Mouse (Mus musculus): ENCODE measurements around the gene Sema6d. TPM values are rescaled to one million over a fixed set of nuclear protein-coding genes. Genes with fewer than 3 reads are reported as not detected.

The Sema6d gene
- polyA plus RNA-seq, 1 experiment from 2014 or later: 27.5 TPM

GRCm38 (mm10) chr2:124477904-124478303 is 388.1 kb downstream of the Sema6d start:
- Histone ChIP-seq H3K9ac (no peak overlapping the region), H3K4me2 (no peak overlapping the region), H3K27ac (ENCODE audit: poor library complexity, severe bottlenecking) (no peak overlapping the region), H3K27me3 (replicated peaks) (no peaks in the 10 kb centered on the region), H3K36me3 (no peaks in the 10 kb centered on the region), H3K4me1 (replicated peaks) (no peaks in the 10 kb centered on the region), H3K9me3 (replicated peaks) (no peaks in the 10 kb centered on the region), H3K4me3 (no peak overlapping the region)
- no peak for ATAC-seq (ENCODE audit: insufficient number of reproducible peaks, low FRiP score)

- no peak for ATAC-seq (ENCODE audit: insufficient number of reproducible peaks, low FRiP score)
- Histone ChIP-seq H3K4me2 (no peak overlapping the region), H3K9ac (no peak overlapping the region), H3K27me3 (replicated peaks) (no peaks in the 10 kb centered on the region), H3K4me1 (replicated peaks) (no peaks in the 10 kb centered on the region), H3K4me3 (no peak overlapping the region), H3K27ac (ENCODE audit: poor library complexity, severe bottlenecking) (no peak overlapping the region), H3K9me3 (replicated peaks) (no peaks in the 10 kb centered on the region), H3K36me3 (no peaks in the 10 kb centered on the region)
- WGBS: 68% methylated on average over 4 of the region's 4 CpGs
Measured at GRCm38 (mm10) chr2:124478526-124478925, 388.8 kb downstream of the Sema6d start.

- Histone ChIP-seq H3K9me3 (replicated peaks) (no peaks in the 10 kb centered on the region), H3K4me2 (no peak overlapping the region), H3K4me3 (no peak overlapping the region), H3K4me1 (replicated peaks) (peaks cover 15% of the 10 kb centered on the region; the same call in 1 of the 2 replicates), H3K9ac (no peak overlapping the region), H3K27me3 (replicated peaks) (no peaks in the 10 kb centered on the region), H3K27ac (ENCODE audit: poor library complexity, severe bottlenecking) (no peak overlapping the region), H3K36me3 (no peaks in the 10 kb centered on the region)
- WGBS: 83% methylated on average over 1 of the region's 1 CpGs
- ATAC-seq (ENCODE audit: insufficient number of reproducible peaks, low FRiP score): no peak
Measured at GRCm38 (mm10) chr2:124485761-124486160, 396.0 kb downstream of the Sema6d start.

GRCm38 (mm10) chr2:124490010-124490801 is 400.4 kb downstream of the Sema6d start:
- Histone ChIP-seq H3K9me3 (replicated peaks) (no peaks in the 10 kb centered on the region), H3K4me3 (no peak overlapping the region), H3K27ac (ENCODE audit: poor library complexity, severe bottlenecking) (no peak overlapping the region), H3K9ac (no peak overlapping the region), H3K36me3 (no peaks in the 10 kb centered on the region), H3K4me1 (replicated peaks) (peaks cover 9% of the 10 kb centered on the region; the same call in 1 of the 2 replicates), H3K4me2 (no peak overlapping the region), H3K27me3 (replicated peaks) (no peaks in the 10 kb centered on the region)
- ATAC-seq (ENCODE audit: insufficient number of reproducible peaks, low FRiP score): no peak; the same call in 1 of the 2 replicates
- WGBS: 79% methylated on average over 12 of the region's 12 CpGs

GRCm38 (mm10) chr2:124495751-124496150 is 406.0 kb downstream of the Sema6d start:
- H3K27ac ChIP-seq (ENCODE audit: poor library complexity, severe bottlenecking): no peak overlapping the region
- H3K4me1 ChIP-seq (replicated peaks): peaks cover 11% of the 10 kb centered on the region; the same call in 1 of the 2 replicates
- 57% methylated on average over 1 of the region's 1 CpGs for WGBS
- no peak overlapping the region for H3K4me3 ChIP-seq
- no peak overlapping the region for H3K4me2 ChIP-seq
- no peak overlapping the region for H3K9ac ChIP-seq
- ATAC-seq (ENCODE audit: insufficient number of reproducible peaks, low FRiP score): no peak
- no peaks in the 10 kb centered on the region for H3K36me3 ChIP-seq
- H3K27me3 ChIP-seq (replicated peaks): no peaks in the 10 kb centered on the region
- H3K9me3 ChIP-seq (replicated peaks): no peaks in the 10 kb centered on the region

- 0 out of 2 replicates have a peak, but pooled peaks have one; percentile 57 for ATAC-seq (ENCODE audit: insufficient number of reproducible peaks, low FRiP score)
- H3K4me3 ChIP-seq: no peak overlapping the region
- no peaks in the 10 kb centered on the region for H3K9me3 ChIP-seq (replicated peaks)
- no peaks in the 10 kb centered on the region for H3K36me3 ChIP-seq
- H3K27ac ChIP-seq (ENCODE audit: poor library complexity, severe bottlenecking): no peak overlapping the region
- H3K27me3 ChIP-seq (replicated peaks): no peaks in the 10 kb centered on the region
- H3K4me1 ChIP-seq (replicated peaks): peaks cover 11% of the 10 kb centered on the region; the same call in 1 of the 2 replicates
- WGBS: 27% methylated on average over 1 of the region's 1 CpGs
- H3K4me2 ChIP-seq: no peak overlapping the region
- H3K9ac ChIP-seq: no peak overlapping the region
Measured at GRCm38 (mm10) chr2:124499670-124500069, 409.9 kb downstream of the Sema6d start.

GRCm38 (mm10) chr2:124505784-124506489 is 416.2 kb downstream of the Sema6d start:
- no peaks in the 10 kb centered on the region for H3K9me3 ChIP-seq (replicated peaks)
- no peaks in the 10 kb centered on the region for H3K36me3 ChIP-seq
- no peak overlapping the region for H3K27ac ChIP-seq (ENCODE audit: poor library complexity, severe bottlenecking)
- WGBS: 68% methylated on average over 4 of the region's 4 CpGs
- no peaks in the 10 kb centered on the region for H3K27me3 ChIP-seq (replicated peaks)
- no peaks in the 10 kb centered on the region for H3K4me1 ChIP-seq (replicated peaks)
- no peak overlapping the region for H3K9ac ChIP-seq
- no peak for ATAC-seq (ENCODE audit: insufficient number of reproducible peaks, low FRiP score)
- no peak overlapping the region for H3K4me2 ChIP-seq
- no peak overlapping the region for H3K4me3 ChIP-seq

- H3K4me3 ChIP-seq: no peak overlapping the region
- ATAC-seq (ENCODE audit: insufficient number of reproducible peaks, low FRiP score): no peak
- no peak overlapping the region for H3K27ac ChIP-seq (ENCODE audit: poor library complexity, severe bottlenecking)
- H3K9ac ChIP-seq: no peak overlapping the region
- H3K36me3 ChIP-seq: no peaks in the 10 kb centered on the region
- H3K9me3 ChIP-seq (replicated peaks): no peaks in the 10 kb centered on the region
- H3K4me2 ChIP-seq: no peak overlapping the region
- H3K4me1 ChIP-seq (replicated peaks): no peaks in the 10 kb centered on the region
- H3K27me3 ChIP-seq (replicated peaks): no peaks in the 10 kb centered on the region
- WGBS: 50% methylated on average over 4 of the region's 4 CpGs
Measured at GRCm38 (mm10) chr2:124507804-124508203, 418.0 kb downstream of the Sema6d start.

- Histone ChIP-seq H3K4me1 (replicated peaks) (no peaks in the 10 kb centered on the region), H3K27me3 (replicated peaks) (no peaks in the 10 kb centered on the region), H3K9ac (no peak overlapping the region), H3K9me3 (replicated peaks) (no peaks in the 10 kb centered on the region), H3K36me3 (no peaks in the 10 kb centered on the region), H3K4me2 (no peak overlapping the region), H3K27ac (ENCODE audit: poor library complexity, severe bottlenecking) (no peak overlapping the region), H3K4me3 (no peak overlapping the region)
- 82% methylated on average over 6 of the region's 6 CpGs for WGBS
- no peak for ATAC-seq (ENCODE audit: insufficient number of reproducible peaks, low FRiP score)
Measured at GRCm38 (mm10) chr2:124509479-124509878, 419.7 kb downstream of the Sema6d start.

- 83% methylated on average over 10 of the region's 10 CpGs for WGBS
- no peaks in the 10 kb centered on the region for H3K9me3 ChIP-seq (replicated peaks)
- H3K27me3 ChIP-seq (replicated peaks): no peaks in the 10 kb centered on the region
- H3K4me1 ChIP-seq (replicated peaks): no peaks in the 10 kb centered on the region
- no peak overlapping the region for H3K27ac ChIP-seq (ENCODE audit: poor library complexity, severe bottlenecking)
- H3K4me2 ChIP-seq: no peak overlapping the region
- no peak overlapping the region for H3K9ac ChIP-seq
- no peak for ATAC-seq (ENCODE audit: insufficient number of reproducible peaks, low FRiP score)
- no peaks in the 10 kb centered on the region for H3K36me3 ChIP-seq
- no peak overlapping the region for H3K4me3 ChIP-seq
Measured at GRCm38 (mm10) chr2:124511826-124512225, 422.1 kb downstream of the Sema6d start.

- H3K27me3 ChIP-seq (replicated peaks): no peaks in the 10 kb centered on the region
- peaks cover 5% of the 10 kb centered on the region; the same call in 1 of the 2 replicates for H3K4me1 ChIP-seq (replicated peaks)
- H3K36me3 ChIP-seq: no peaks in the 10 kb centered on the region
- H3K9me3 ChIP-seq (replicated peaks): no peaks in the 10 kb centered on the region
- WGBS: 62% methylated on average over 3 of the region's 3 CpGs
- ATAC-seq (ENCODE audit: insufficient number of reproducible peaks, low FRiP score): no peak
- H3K27ac ChIP-seq (ENCODE audit: poor library complexity, severe bottlenecking): no peak overlapping the region
- H3K9ac ChIP-seq: no peak overlapping the region
- no peak overlapping the region for H3K4me3 ChIP-seq
- H3K4me2 ChIP-seq: no peak overlapping the region
Measured at GRCm38 (mm10) chr2:124522426-124522825, 432.7 kb downstream of the Sema6d start.
